Mouse (Mus musculus): ENCODE measurements around the gene Nphp3.
A peak's percentile ranks its signal among the peaks of the same experiment; 100 is the strongest.

Nphp3 gene

DNA sequence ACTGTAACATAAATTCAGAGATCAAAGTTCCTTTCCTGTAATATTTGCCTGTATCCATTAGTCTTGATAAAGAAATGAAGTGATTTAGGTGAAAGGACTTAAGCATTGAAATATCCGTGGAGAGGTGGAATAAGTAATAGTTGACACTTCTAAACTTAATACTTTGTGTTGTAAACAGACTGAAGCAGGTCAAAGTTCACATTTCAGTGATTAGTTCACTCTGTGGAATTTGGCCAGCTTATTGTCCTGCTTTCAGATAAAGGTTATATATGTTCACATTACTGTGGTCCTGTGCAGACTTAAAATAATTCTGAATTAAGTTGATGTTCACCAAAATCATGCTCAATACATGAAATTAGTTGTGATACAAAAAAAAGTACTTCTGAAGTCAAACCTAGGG, 62.2 kb downstream of the Nphp3 start:
- no peak for DNase-seq

GRCm38 (mm10) chr9:104070241-104070640, 67.9 kb downstream of the Nphp3 start:
- DNase-seq, result no peak

DNA sequence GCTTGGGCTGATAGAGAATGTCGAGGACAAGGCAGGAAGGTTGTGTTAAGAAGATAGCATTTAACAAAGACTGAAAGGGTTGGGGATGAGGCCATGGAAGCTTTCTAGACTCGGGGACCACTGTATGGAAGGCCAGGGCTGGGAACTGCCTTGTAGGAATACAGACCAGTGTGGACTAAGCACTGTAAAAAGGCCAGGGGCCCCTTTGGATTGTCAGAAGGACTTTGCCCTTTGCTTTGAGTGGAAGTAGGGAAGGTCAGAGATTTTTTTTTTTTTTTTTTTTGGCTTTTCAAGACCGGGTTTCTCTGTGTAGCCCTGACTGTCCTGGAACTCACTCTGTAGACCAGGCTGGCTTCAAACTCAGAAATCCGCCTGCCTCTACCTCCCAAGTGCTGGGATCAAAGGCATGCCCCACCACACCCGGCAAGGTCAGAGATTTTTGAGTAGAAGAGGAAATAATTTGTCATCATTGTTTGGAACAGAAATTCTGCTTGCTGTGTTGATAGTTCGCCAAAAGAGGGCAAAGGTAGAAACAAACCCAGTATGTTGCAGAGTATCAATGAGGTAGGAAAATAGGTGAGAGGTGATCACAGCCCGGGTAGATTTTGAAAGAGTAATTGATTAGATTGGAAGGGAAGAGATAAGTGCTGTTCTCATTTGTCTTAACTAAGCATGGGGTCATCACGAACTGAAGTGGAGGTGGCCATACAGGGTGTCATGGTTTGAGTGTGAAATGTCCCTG, 68.7 kb downstream of the Nphp3 start:
- DNase-seq, result no peak

DNA sequence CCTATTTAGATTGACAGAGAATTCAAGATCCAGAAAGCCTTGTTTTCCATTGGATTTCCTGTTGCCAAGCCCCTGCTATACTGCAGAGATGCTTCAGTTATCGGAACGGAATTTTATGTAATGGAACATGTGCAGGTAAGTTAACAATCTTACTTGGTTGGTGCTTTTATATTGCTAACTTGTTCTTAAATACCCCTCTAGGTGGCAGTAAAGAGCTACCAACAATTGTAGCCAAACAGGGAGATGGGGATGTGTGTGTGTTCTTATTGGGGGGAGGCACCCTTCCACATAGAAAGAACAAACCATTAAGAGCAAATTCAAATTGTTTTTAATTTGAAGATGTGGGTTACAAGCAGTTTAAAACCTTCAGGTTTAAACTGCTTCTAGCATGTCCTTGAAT, 73.5 kb downstream of the Nphp3 start:
- DNase-seq, result no peak

DNA sequence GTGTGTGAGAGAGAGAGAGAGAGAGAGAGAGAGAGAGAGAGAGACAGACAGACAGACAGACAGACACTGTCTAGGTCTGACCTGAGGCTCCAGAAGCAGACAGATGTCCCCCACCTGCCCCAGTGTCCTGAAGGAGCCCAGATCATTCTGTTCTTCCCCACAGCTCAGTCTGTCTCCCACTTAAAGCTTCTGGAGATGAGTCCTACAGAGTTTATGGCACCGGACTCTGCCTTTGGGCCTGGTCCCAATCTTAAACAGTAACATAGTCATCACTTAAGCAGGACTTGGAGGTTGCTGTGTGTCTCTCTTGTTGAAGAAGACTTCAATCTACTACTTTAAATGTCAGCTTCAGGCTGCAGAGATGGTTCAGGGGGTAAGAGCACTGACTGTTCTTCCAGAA, 76.4 kb downstream of the Nphp3 start:
- DNase-seq, result no peak

- peak; percentile 51 for DNase-seq
Observed at GRCm38 (mm10) chr9:104079379-104079778, 77.0 kb downstream of the Nphp3 start.

DNA sequence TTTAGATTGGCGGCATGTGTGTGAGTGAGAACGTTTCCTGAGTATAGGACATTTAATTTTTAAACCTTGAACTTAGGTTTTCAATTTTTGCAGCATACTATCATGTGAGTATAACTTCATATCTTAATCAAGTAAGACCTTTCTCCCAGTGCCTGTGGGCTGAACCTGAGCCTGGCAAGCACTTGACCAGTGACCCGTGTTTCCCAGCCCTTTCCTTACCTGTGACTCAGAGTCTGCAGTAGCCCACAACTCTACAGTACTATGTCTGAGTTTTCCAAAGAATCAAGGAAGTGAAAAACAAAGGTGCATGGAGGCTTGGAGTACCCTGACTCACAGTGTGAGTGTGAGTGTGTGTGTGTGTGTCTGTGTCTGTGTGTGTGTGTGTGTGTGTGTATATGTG, 77.7 kb downstream of the Nphp3 start:
- DNase-seq, result no peak

GRCm38 (mm10) chr9:104085730-104086429, 83.5 kb downstream of the Nphp3 start:
- no peak for DNase-seq

- peak; percentile 32 for DNase-seq
Observed at GRCm38 (mm10) chr9:104088555-104088954, 86.2 kb downstream of the Nphp3 start.

- no peak for DNase-seq
Observed at GRCm38 (mm10) chr9:104092945-104093344, 90.6 kb downstream of the Nphp3 start.

Data from kidney, postnatal 14 days (tissue).